Mouse (Mus musculus): ENCODE results near the gene Mdc1. TPM values are rescaled to one million over a fixed set of nuclear protein-coding genes. Genes with fewer than 3 reads are reported as not detected.

Gene Mdc1
- polyA plus RNA-seq, 1 experiment from 2014 or later: 2.7 TPM

- Histone ChIP-seq H3K36me3 (ENCODE audit: control insufficient read depth, insufficient read depth) (peaks cover 28% of the 10 kb centered on the region), H3K4me1 (replicated peaks; ENCODE audit: control insufficient read depth, insufficient read depth, low read length) (no peaks in the 10 kb centered on the region), H3K9ac (ENCODE audit: low read depth, low read length) (peak overlapping the region; percentile 93; the same call in 1 of the 2 replicates), H3K27me3 (replicated peaks; ENCODE audit: control insufficient read depth, insufficient read depth, low read length) (no peaks in the 10 kb centered on the region), H3K27ac (ENCODE audit: low read depth, low read length) (no peak overlapping the region), H3K4me3 (ENCODE audit: low read depth, low read length) (peak overlapping the region; percentile 97), H3K4me2 (replicated peaks; ENCODE audit: low read depth) (peak overlapping the region; percentile 92), H3K9me3 (ENCODE audit: control insufficient read depth) (no peaks in the 10 kb centered on the region)
- TF ChIP-seq CTCF (IDR thresholded peaks at IDR 0.05; ENCODE audit: low read depth): no peak
- ATAC-seq: peak; percentile 8
- WGBS: 38% methylated on average over 23 of the region's 23 CpGs
Observed at GRCm38 (mm10) chr17:35897644-35898573, 56.6 kb downstream of the Mdc1 start.

DNA sequence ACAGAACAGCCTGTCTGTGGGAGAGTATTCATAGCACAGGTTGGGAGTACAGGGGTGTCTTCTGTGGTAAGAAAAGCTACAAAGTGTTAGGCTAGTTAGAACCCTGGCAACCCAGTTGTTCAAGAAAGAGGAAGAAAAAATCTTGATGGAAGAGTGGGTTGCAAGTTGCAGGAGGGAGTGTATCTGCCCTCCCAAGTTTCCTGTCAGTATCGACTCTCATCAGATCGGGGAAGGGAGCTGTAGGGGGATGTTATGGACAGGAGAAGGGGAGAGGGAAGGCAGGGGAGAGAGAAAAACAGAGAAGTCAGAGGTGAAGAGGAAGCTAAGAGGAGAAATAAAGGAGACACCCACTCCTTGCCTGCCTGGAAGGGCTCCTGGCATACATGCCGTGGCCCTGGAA lies 59.3 kb downstream of the Mdc1 start:
- Histone ChIP-seq H3K4me3 (ENCODE audit: low read depth, low read length) (no peak overlapping the region), H3K27ac (ENCODE audit: low read depth, low read length) (no peak overlapping the region), H3K9ac (ENCODE audit: low read depth, low read length) (no peak overlapping the region), H3K4me1 (replicated peaks; ENCODE audit: control insufficient read depth, insufficient read depth, low read length) (no peaks in the 10 kb centered on the region), H3K36me3 (ENCODE audit: control insufficient read depth, insufficient read depth) (peaks cover 14% of the 10 kb centered on the region), H3K27me3 (replicated peaks; ENCODE audit: control insufficient read depth, insufficient read depth, low read length) (no peaks in the 10 kb centered on the region), H3K9me3 (ENCODE audit: control insufficient read depth) (no peaks in the 10 kb centered on the region), H3K4me2 (replicated peaks; ENCODE audit: low read depth) (no peak overlapping the region)
- 84% methylated on average over 3 of the region's 3 CpGs for WGBS
- no peak for TF ChIP-seq CTCF (IDR thresholded peaks at IDR 0.05; ENCODE audit: low read depth)
- no peak for ATAC-seq

GRCm38 (mm10) chr17:35903343-35903991 lies 62.2 kb downstream of the Mdc1 start:
- H3K36me3 ChIP-seq (ENCODE audit: control insufficient read depth, insufficient read depth): peaks cover 18% of the 10 kb centered on the region
- no peak overlapping the region for H3K4me2 ChIP-seq (replicated peaks; ENCODE audit: low read depth)
- no peak overlapping the region for H3K4me3 ChIP-seq (ENCODE audit: low read depth, low read length)
- no peaks in the 10 kb centered on the region for H3K9me3 ChIP-seq (ENCODE audit: control insufficient read depth)
- H3K27ac ChIP-seq (ENCODE audit: low read depth, low read length): no peak overlapping the region
- ATAC-seq: no peak
- H3K4me1 ChIP-seq (replicated peaks; ENCODE audit: control insufficient read depth, insufficient read depth, low read length): no peaks in the 10 kb centered on the region
- no peaks in the 10 kb centered on the region for H3K27me3 ChIP-seq (replicated peaks; ENCODE audit: control insufficient read depth, insufficient read depth, low read length)
- H3K9ac ChIP-seq (ENCODE audit: low read depth, low read length): no peak overlapping the region
- no peak for TF ChIP-seq CTCF (IDR thresholded peaks at IDR 0.05; ENCODE audit: low read depth)
- 88% methylated on average over 9 of the region's 9 CpGs for WGBS

GRCm38 (mm10) chr17:35903992-35904355 lies 62.7 kb downstream of the Mdc1 start:
- 0 out of 2 replicates have a peak, but pooled peaks cover 2% of the 10 kb centered on the region for H3K4me1 ChIP-seq (replicated peaks; ENCODE audit: control insufficient read depth, insufficient read depth, low read length)
- H3K36me3 ChIP-seq (ENCODE audit: control insufficient read depth, insufficient read depth): peaks cover 18% of the 10 kb centered on the region
- H3K9me3 ChIP-seq (ENCODE audit: control insufficient read depth): no peaks in the 10 kb centered on the region
- no peaks in the 10 kb centered on the region for H3K27me3 ChIP-seq (replicated peaks; ENCODE audit: control insufficient read depth, insufficient read depth, low read length)
- 71% methylated on average over 4 of the region's 4 CpGs for WGBS
- no peak overlapping the region for H3K27ac ChIP-seq (ENCODE audit: low read depth, low read length)
- H3K9ac ChIP-seq (ENCODE audit: low read depth, low read length): no peak overlapping the region
- TF ChIP-seq CTCF (IDR thresholded peaks at IDR 0.05; ENCODE audit: low read depth): no peak
- no peak overlapping the region for H3K4me3 ChIP-seq (ENCODE audit: low read depth, low read length)
- H3K4me2 ChIP-seq (replicated peaks; ENCODE audit: low read depth): no peak overlapping the region
- ATAC-seq: no peak

GRCm38 (mm10) chr17:35905587-35905986 lies 64.3 kb downstream of the Mdc1 start:
- TF ChIP-seq CTCF (IDR thresholded peaks at IDR 0.05; ENCODE audit: low read depth): no peak
- no peak for ATAC-seq
- H3K4me2 ChIP-seq (replicated peaks; ENCODE audit: low read depth): no peak overlapping the region
- no peaks in the 10 kb centered on the region for H3K9me3 ChIP-seq (ENCODE audit: control insufficient read depth)
- no peaks in the 10 kb centered on the region for H3K27me3 ChIP-seq (replicated peaks; ENCODE audit: control insufficient read depth, insufficient read depth, low read length)
- H3K9ac ChIP-seq (ENCODE audit: low read depth, low read length): no peak overlapping the region
- H3K4me3 ChIP-seq (ENCODE audit: low read depth, low read length): no peak overlapping the region
- WGBS: 97% methylated on average over 1 of the region's 1 CpGs
- H3K27ac ChIP-seq (ENCODE audit: low read depth, low read length): no peak overlapping the region
- peaks cover 13% of the 10 kb centered on the region for H3K36me3 ChIP-seq (ENCODE audit: control insufficient read depth, insufficient read depth)
- H3K4me1 ChIP-seq (replicated peaks; ENCODE audit: control insufficient read depth, insufficient read depth, low read length): 0 out of 2 replicates have a peak, but pooled peaks cover 3% of the 10 kb centered on the region

DNA sequence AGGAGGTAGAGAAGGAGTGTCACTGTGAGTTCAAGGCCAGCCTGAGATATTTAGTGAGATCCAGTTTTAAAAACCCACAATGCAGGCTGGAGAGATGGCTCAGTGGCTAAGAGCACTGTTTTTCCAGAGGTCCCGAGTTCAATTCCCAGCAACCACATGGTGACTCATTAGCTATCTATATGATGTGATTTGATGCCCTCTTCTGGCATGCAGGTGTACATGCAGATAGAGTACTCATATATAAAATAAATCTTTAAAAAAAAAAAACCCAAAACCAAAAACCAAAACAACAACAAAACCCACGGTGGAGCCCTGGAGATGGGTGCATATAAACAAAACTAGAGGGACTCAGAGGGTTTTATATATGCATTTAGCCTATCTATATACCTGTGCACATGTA lies 66.3 kb downstream of the Mdc1 start:
- WGBS: 70% methylated on average over 2 of the region's 2 CpGs

More for the DNA sequence above, 66.3 kb downstream of the Mdc1 start:
- Histone ChIP-seq H3K4me1 (replicated peaks; ENCODE audit: control insufficient read depth, insufficient read depth, low read length) (0 out of 2 replicates have a peak, but pooled peaks cover 3% of the 10 kb centered on the region), H3K9ac (ENCODE audit: low read depth, low read length) (no peak overlapping the region), H3K27ac (ENCODE audit: low read depth, low read length) (no peak overlapping the region), H3K4me2 (replicated peaks; ENCODE audit: low read depth) (no peak overlapping the region), H3K36me3 (ENCODE audit: control insufficient read depth, insufficient read depth) (peaks cover 17% of the 10 kb centered on the region), H3K27me3 (replicated peaks; ENCODE audit: control insufficient read depth, insufficient read depth, low read length) (no peaks in the 10 kb centered on the region), H3K9me3 (ENCODE audit: control insufficient read depth) (no peaks in the 10 kb centered on the region), H3K4me3 (ENCODE audit: low read depth, low read length) (no peak overlapping the region)
- ATAC-seq: no peak
- TF ChIP-seq CTCF (IDR thresholded peaks at IDR 0.05; ENCODE audit: low read depth): peak; percentile 46

Small RNA genes within 50 kb of the gene (microRNA-seq; reads per million reads assigned to microRNA genes)
- 0.82 reads per million for gene Gm28033

Other genes with a start within 250 kb of the Mdc1 start
- 0.99 and 1.0 TPM in 2 replicates for gene Sfta2, start 240.0 kb upstream of the Mdc1 start, polyA plus RNA-seq (2015; fragmentation: Nextera tagmentation; extraction: Ambion mirVana)
- gene Gm9573, start 214.9 kb upstream of the Mdc1 start, polyA plus RNA-seq (2015; fragmentation: Nextera tagmentation; extraction: Ambion mirVana): not detected in 2 replicates
- 2.8 and 16.7 TPM in 2 replicates for gene Mucl3, start 197.8 kb upstream of the Mdc1 start, polyA plus RNA-seq (2015; fragmentation: Nextera tagmentation; extraction: Ambion mirVana)
- gene Vars2, start 173.9 kb upstream of the Mdc1 start, polyA plus RNA-seq (2015; fragmentation: Nextera tagmentation; extraction: Ambion mirVana): 6.0 and 6.3 TPM in 2 replicates
- gene Gtf2h4, start 167.8 kb upstream of the Mdc1 start, polyA plus RNA-seq (2015; fragmentation: Nextera tagmentation; extraction: Ambion mirVana): 16.9 and 18.1 TPM in 2 replicates
- gene Ddr1, start 136.9 kb upstream of the Mdc1 start, polyA plus RNA-seq (2015; fragmentation: Nextera tagmentation; extraction: Ambion mirVana): 27.8 and 30.0 TPM in 2 replicates
- 34.6 and 36.9 TPM in 2 replicates for gene Ier3, start 19.8 kb upstream of the Mdc1 start, polyA plus RNA-seq (2015; fragmentation: Nextera tagmentation; extraction: Ambion mirVana)
- gene Flot1, start 18.3 kb upstream of the Mdc1 start, polyA plus RNA-seq (2015; fragmentation: Nextera tagmentation; extraction: Ambion mirVana): 56.4 and 57.8 TPM in 2 replicates
- gene Tubb5, start 3.2 kb upstream of the Mdc1 start, polyA plus RNA-seq (2015; fragmentation: Nextera tagmentation; extraction: Ambion mirVana): 233 and 240 TPM in 2 replicates
- gene Nrm, start 19.8 kb downstream of the Mdc1 start, polyA plus RNA-seq (2015; fragmentation: Nextera tagmentation; extraction: Ambion mirVana): 19.8 and 20.6 TPM in 2 replicates
- 15.2 and 15.6 TPM in 2 replicates for gene Ppp1r18, start 24.1 kb downstream of the Mdc1 start, polyA plus RNA-seq (2015; fragmentation: Nextera tagmentation; extraction: Ambion mirVana)
- gene Dhx16, start 38.3 kb downstream of the Mdc1 start, polyA plus RNA-seq (2015; fragmentation: Nextera tagmentation; extraction: Ambion mirVana): 17.2 and 18.1 TPM in 2 replicates
- 31.5 and 32.3 TPM in 2 replicates for gene 2310061I04Rik, start 55.9 kb downstream of the Mdc1 start, polyA plus RNA-seq (2015; fragmentation: Nextera tagmentation; extraction: Ambion mirVana)
- gene Atat1, start 68.6 kb downstream of the Mdc1 start, polyA plus RNA-seq (2015; fragmentation: Nextera tagmentation; extraction: Ambion mirVana): 11.0 and 11.9 TPM in 2 replicates
- 81.6 and 85.7 TPM in 2 replicates for gene Mrps18b, start 74.9 kb downstream of the Mdc1 start, polyA plus RNA-seq (2015; fragmentation: Nextera tagmentation; extraction: Ambion mirVana)
- gene Ppp1r10, start 74.9 kb downstream of the Mdc1 start, polyA plus RNA-seq (2015; fragmentation: Nextera tagmentation; extraction: Ambion mirVana): 13.8 and 14.3 TPM in 2 replicates
- 84.1 and 91.1 TPM in 2 replicates for gene Abcf1, start 128.2 kb downstream of the Mdc1 start, polyA plus RNA-seq (2015; fragmentation: Nextera tagmentation; extraction: Ambion mirVana)
- 29.4 and 33.9 TPM in 2 replicates for gene Gnl1, start 138.3 kb downstream of the Mdc1 start, polyA plus RNA-seq (2015; fragmentation: Nextera tagmentation; extraction: Ambion mirVana)
- 9.4 and 9.6 TPM in 2 replicates for gene Prr3, start 138.7 kb downstream of the Mdc1 start, polyA plus RNA-seq (2015; fragmentation: Nextera tagmentation; extraction: Ambion mirVana)
- 1.4 and 1.5 TPM in 2 replicates for gene H2-T24, start 179.0 kb downstream of the Mdc1 start, polyA plus RNA-seq (2015; fragmentation: Nextera tagmentation; extraction: Ambion mirVana)
- gene H2-T23, start 191.3 kb downstream of the Mdc1 start, polyA plus RNA-seq (2015; fragmentation: Nextera tagmentation; extraction: Ambion mirVana): 68.3 and 71.7 TPM in 2 replicates
- 19.5 and 21.2 TPM in 2 replicates for gene H2-T22, start 201.2 kb downstream of the Mdc1 start, polyA plus RNA-seq (2015; fragmentation: Nextera tagmentation; extraction: Ambion mirVana)
- 2.8 and 3.1 TPM in 2 replicates for gene Gm6034, start 201.4 kb downstream of the Mdc1 start, polyA plus RNA-seq (2015; fragmentation: Nextera tagmentation; extraction: Ambion mirVana)
- gene Gm11127, start 216.9 kb downstream of the Mdc1 start, polyA plus RNA-seq (2015; fragmentation: Nextera tagmentation; extraction: Ambion mirVana): 84.2 and 86.5 TPM in 2 replicates

All from intestine, postnatal 0 days (tissue).